Mouse (Mus musculus) bone marrow macrophage, adult 2 months (primary cell): Measurements from ENCODE around the gene Olfr959.

ENCODE experiments used
- CTCF ChIP-seq: IDR thresholded peaks from 2 replicates; pipeline ENCODE4 v1.5.1; 2012; ENCODE audit warnings: low read depth, mild to moderate bottlenecking, low read length, moderate library complexity
- POLR2A ChIP-seq: IDR thresholded peaks from 2 replicates; pipeline ENCODE4 v1.6.1; 2012; ENCODE audit warnings: mild to moderate bottlenecking, low read depth, low read length, borderline replicate concordance

DNA sequence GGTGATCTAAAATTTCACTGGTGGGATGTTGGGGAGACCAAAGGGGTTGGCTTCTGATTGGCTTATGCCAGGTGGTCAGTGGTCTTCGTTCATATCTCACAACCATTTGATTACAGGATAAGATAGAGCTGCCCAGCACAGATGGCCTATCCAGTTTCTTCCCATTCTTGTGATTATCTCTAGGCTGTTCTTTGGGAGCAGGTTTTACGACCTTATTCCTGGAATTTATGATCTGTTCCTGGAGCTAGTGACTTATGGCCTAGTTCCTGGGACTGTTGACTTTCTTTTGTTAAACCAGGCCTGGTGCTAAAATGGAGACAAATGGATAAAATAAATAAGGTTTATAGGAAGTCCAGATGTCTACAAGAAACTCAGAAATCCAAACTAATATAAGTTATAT, 49.3 kb upstream of the Olfr959 start:
- no peak for TF ChIP-seq CTCF
- TF ChIP-seq POLR2A, result no peak
